Mouse (Mus musculus): ENCODE measurements at regions not wholly inside any gene's neighbourhood (a gene's known extent, or its start where the extent isn't known, plus 50 kb on each side); places are given as distances from the start of the nearest gene placed in this dataset.

GRCm38 (mm10) chr9:120873293-120873692 is 55.7 kb upstream of the Ctnnb1 start:
- TF ChIP-seq POLR2A (IDR thresholded peaks at IDR 0.05; ENCODE audit: borderline replicate concordance, insufficient read depth, low read length): no peak
- no peak for TF ChIP-seq CTCF (IDR thresholded peaks at IDR 0.05; ENCODE audit: borderline replicate concordance, insufficient read depth, low read depth, low read length)
- no peaks in the 10 kb centered on the region for H3K27me3 ChIP-seq (ENCODE audit: control insufficient read depth, insufficient read depth, low read length)
- WGBS: 18% methylated on average over 3 of the region's 3 CpGs

GRCm38 (mm10) chr9:120874416-120874976 is 54.5 kb upstream of the Ctnnb1 start:
- WGBS: 98% methylated on average over 5 of the region's 5 CpGs
- Histone ChIP-seq H3K27ac (ENCODE audit: insufficient read depth, low read length) (no peak overlapping the region), H3K4me1 (ENCODE audit: control insufficient read depth, insufficient read depth, low read length) (peaks cover 20% of the 10 kb centered on the region), H3K27me3 (ENCODE audit: control insufficient read depth, insufficient read depth, low read length) (no peaks in the 10 kb centered on the region), H3K4me3 (replicated peaks; ENCODE audit: insufficient read depth, low read depth, low read length) (no peak overlapping the region)
- TF ChIP-seq POLR2A (IDR thresholded peaks at IDR 0.05; ENCODE audit: borderline replicate concordance, insufficient read depth, low read length) (no peak), CTCF (IDR thresholded peaks at IDR 0.05; ENCODE audit: borderline replicate concordance, insufficient read depth, low read depth, low read length) (no peak)
- no peak for DNase-seq

More at GRCm38 (mm10) chr9:120873293-120873692, 55.7 kb upstream of the Ctnnb1 start:
- H3K4me1 ChIP-seq (ENCODE audit: control insufficient read depth, insufficient read depth, low read length): peaks cover 30% of the 10 kb centered on the region
- H3K27ac ChIP-seq (ENCODE audit: insufficient read depth, low read length): no peak overlapping the region
- H3K4me3 ChIP-seq (replicated peaks; ENCODE audit: insufficient read depth, low read depth, low read length): no peak overlapping the region
- DNase-seq: peak; percentile 39 to 53

- no peak overlapping the region for H3K4me3 ChIP-seq (replicated peaks; ENCODE audit: insufficient read depth, low read depth, low read length)
- WGBS: 91% methylated on average over 2 of the region's 2 CpGs
- peaks cover 15% of the 10 kb centered on the region for H3K4me1 ChIP-seq (ENCODE audit: control insufficient read depth, insufficient read depth, low read length)
- no peak for DNase-seq
- no peaks in the 10 kb centered on the region for H3K27me3 ChIP-seq (ENCODE audit: control insufficient read depth, insufficient read depth, low read length)
- no peak overlapping the region for H3K27ac ChIP-seq (ENCODE audit: insufficient read depth, low read length)
- no peak for TF ChIP-seq POLR2A (IDR thresholded peaks at IDR 0.05; ENCODE audit: borderline replicate concordance, insufficient read depth, low read length)
- no peak for TF ChIP-seq CTCF (IDR thresholded peaks at IDR 0.05; ENCODE audit: borderline replicate concordance, insufficient read depth, low read depth, low read length)
These were observed 51.9 kb upstream of the Ctnnb1 start for GRCm38 (mm10) chr9:120877101-120877500.

All from cerebellum, adult 2 months (tissue).